Mouse (Mus musculus) neural tube, embryonic 13.5 days (tissue): ENCODE results near the gene Inmt. TPM values are rescaled to one million over a fixed set of nuclear protein-coding genes. Genes with fewer than 3 reads are reported as not detected.
A peak's percentile ranks its signal among the peaks of the same experiment; 100 is the strongest.
"Not testable (repeated sequence)": the region's sequence is repeated elsewhere in the genome, so short reads cannot be mapped to it uniquely, and the experiment has no call there.

Experiments
- ATAC-seq: fragments of 200-750 bp; cut with Nextera tagmentation; 2 replicates; pipeline ENCODE4 v1.8.0; 2017; ENCODE audit warnings: low read depth, mild to moderate bottlenecking, moderate TSS enrichment, moderate library complexity
- H3K27ac ChIP-seq: fragments of 300-500 bp; sonication (generic); replicated peaks from 2 replicates; pipeline ENCODE4 v1.5.1; 2015; ENCODE audit warnings: moderate library complexity, mild to moderate bottlenecking, inconsistent platforms
- H3K27me3 ChIP-seq: fragments of 300-500 bp; sonication (generic); 2 replicates; pipeline ENCODE4 v1.6.1; 2015; ENCODE audit warnings: mild to moderate bottlenecking, inconsistent platforms
- H3K36me3 ChIP-seq: fragments of 300-500 bp; sonication (generic); 2 replicates; pipeline ENCODE4 v1.6.1; 2015; ENCODE audit warnings: mild to moderate bottlenecking, inconsistent platforms
- H3K4me1 ChIP-seq: fragments of 300-500 bp; sonication (generic); replicated peaks from 2 replicates; pipeline ENCODE4 v1.6.1; 2015; ENCODE audit warnings: inconsistent platforms
- H3K4me2 ChIP-seq: fragments of 300-500 bp; sonication (generic); 2 replicates; pipeline ENCODE4 v1.6.1; 2015; ENCODE audit warnings: inconsistent platforms, mild to moderate bottlenecking, moderate library complexity
- H3K4me3 ChIP-seq: fragments of 300-500 bp; sonication (generic); 2 replicates; pipeline ENCODE4 v1.5.1; 2015; ENCODE audit warnings: mild to moderate bottlenecking, inconsistent platforms
- H3K9ac ChIP-seq: fragments of 300-500 bp; sonication (generic); 2 replicates; pipeline ENCODE4 v1.6.1; 2015; ENCODE audit warnings: moderate library complexity, mild to moderate bottlenecking, inconsistent platforms
- H3K9me3 ChIP-seq: fragments of 300-500 bp; sonication (generic); 2 replicates; pipeline ENCODE4 v1.6.1; 2016; ENCODE audit warnings: inconsistent platforms
- WGBS: fragments of 180-500 bp; shearing (Covaris S2); methylation state at CpG from one replicate; pipeline ENCODE4 v1.1.7; 2015; 5-methylcytosine and 5-hydroxymethylcytosine counted together
- polyA plus RNA-seq: library from polyadenylated mRNA; unstranded; fragments of >200 nt; fragmentation: Nextera tagmentation; extraction: Ambion mirVana; gene quantifications from 2 replicates; pipeline ENCODE4 v1.2.1, GENCODE M21; 2015

The Inmt gene
- polyA plus RNA-seq, 1 experiment from 2014 or later, result not detected

DNA sequence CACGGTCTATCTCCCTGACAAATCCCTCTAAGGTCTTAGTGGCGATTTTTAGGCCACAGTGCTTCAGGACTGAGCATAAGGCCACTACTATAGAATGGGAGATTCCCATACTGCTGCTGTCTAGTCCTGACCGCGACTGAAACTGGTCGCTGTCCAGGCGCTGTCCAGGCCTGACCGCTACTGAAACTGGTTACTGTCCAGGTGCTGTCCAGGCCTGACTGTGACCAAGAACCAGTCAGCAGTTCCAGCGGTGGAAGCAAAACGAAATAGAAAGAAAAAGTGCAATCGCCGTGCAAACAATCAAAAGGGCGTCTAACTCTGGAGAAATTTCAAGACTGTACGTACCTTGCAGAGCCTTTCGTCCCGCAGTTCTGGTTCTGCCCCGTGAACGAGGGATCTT, 13.0 kb upstream of the Inmt start:
- not testable (repeated sequence) for H3K27me3 ChIP-seq, H3K4me2 ChIP-seq, H3K27ac ChIP-seq, ATAC-seq, H3K4me1 ChIP-seq, H3K9ac ChIP-seq, H3K4me3 ChIP-seq, H3K9me3 ChIP-seq, H3K36me3 ChIP-seq
- WGBS, result 94% methylated on average over 17 of the region's 17 CpGs

DNA sequence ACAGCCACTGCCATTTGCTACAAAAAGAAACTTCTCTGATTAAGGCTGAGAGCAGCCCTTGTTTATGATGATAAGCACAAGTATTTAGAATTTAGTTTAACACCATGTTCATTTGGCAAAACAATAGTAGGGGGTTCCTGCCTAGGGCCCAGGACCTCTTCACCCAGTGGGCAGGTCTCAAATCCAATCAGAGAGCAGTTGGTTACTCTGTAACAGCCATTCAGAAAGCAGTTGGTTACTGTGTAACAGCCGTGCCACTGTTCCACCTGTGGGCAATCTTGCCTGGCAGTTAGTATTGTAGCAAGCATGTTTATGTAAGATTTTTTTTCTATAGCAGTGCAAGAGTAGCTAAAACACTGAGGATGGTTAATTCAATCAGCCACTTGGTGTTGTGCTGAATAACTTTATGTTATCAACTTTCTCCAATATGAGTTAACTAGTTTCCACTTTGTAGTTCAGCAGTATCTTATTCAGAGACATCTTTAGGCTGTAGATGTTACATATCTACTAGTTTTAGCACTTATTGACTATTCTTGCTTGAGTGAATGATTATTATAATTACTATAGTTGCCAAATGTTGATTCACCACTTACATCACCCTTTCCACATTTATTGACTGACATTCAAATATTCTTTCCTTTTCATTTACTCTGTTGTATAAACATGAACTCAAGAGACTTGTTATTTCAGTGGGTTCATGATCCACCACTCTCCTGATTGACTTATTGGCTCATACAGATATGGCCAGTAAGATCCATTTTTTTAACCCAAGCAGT, 8.0 kb upstream of the Inmt start:
- no peak for ATAC-seq
- 87% methylated on average over 1 of the region's 1 CpGs for WGBS
- H3K36me3 ChIP-seq, result no peaks in the 10 kb centered on the region

DNA sequence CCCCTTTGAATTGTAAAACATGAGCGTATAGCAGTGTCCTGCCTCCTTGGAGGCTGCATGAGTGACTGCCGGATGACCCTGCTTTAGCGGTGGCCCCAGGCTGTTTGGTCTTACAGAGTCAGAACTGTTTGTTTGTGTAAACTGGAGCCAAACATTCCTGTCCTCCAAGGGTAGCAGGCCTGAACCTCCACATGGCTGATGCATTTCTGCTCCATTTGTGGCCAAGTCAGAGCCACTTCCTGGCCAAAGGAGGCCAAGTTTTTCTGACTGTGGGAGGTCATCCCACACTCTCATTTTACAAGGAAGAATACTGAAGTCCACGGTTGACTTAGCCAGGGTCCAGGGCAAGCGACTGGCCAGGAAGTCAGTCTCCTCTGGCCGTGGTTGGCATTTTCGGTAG, 4.7 kb upstream of the Inmt start:
- Histone ChIP-seq H3K36me3 (no peaks in the 10 kb centered on the region), H3K9me3 (no peaks in the 10 kb centered on the region), H3K4me1 (no peaks in the 10 kb centered on the region), H3K4me2 (no peak overlapping the region), H3K27me3 (peaks cover 22% of the 10 kb centered on the region), H3K27ac (no peak overlapping the region), H3K4me3 (no peak overlapping the region), H3K9ac (no peak overlapping the region)
- WGBS, result 82% methylated on average over 7 of the region's 7 CpGs
- no peak for ATAC-seq

More for the DNA sequence above, 8.0 kb upstream of the Inmt start:
- H3K27ac ChIP-seq, result no peak overlapping the region
- no peak overlapping the region for H3K4me3 ChIP-seq
- H3K4me2 ChIP-seq, result no peak overlapping the region
- H3K27me3 ChIP-seq, result no peaks in the 10 kb centered on the region
- H3K9ac ChIP-seq, result no peak overlapping the region
- H3K4me1 ChIP-seq, result no peaks in the 10 kb centered on the region
- H3K9me3 ChIP-seq, result no peaks in the 10 kb centered on the region

DNA sequence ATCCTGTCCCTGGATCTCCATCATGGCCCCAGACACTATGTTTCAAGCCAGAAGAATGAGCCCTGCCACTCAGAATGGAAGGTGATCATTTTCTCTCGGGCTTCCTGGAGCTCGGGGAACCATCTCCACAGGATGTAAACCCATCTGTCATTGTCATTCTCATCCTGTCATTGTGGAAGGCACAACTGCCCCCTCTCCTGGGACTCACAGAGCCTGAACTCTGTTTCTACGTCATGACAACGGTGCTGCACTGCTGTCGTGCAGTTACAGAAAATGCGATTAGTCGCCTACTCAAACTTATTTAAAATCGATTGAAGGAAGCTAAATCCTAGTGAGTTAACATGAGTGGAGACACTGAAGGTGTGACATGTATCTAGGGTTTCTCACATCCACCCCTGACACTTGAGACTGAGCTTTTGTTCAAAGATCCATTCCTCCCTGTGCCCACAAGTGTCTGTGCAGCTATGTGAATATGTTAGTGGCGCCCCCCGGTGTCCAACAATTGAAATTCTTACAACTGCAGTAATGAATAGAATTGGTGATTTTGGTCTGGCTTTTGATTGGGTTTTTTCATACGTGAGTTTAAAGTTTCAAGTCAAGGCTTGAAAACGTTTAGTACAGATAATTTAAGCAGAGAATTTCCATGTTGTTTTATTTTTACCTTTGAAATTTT, 2.4 kb upstream of the Inmt start:
- H3K9me3 ChIP-seq, result no peaks in the 10 kb centered on the region
- H3K36me3 ChIP-seq, result no peaks in the 10 kb centered on the region
- H3K4me3 ChIP-seq, result no peak overlapping the region
- no peak overlapping the region for H3K9ac ChIP-seq
- no peak overlapping the region for H3K4me2 ChIP-seq
- 37% methylated on average over 12 of the region's 12 CpGs for WGBS
- H3K4me1 ChIP-seq, result no peaks in the 10 kb centered on the region
- no peak for ATAC-seq
- H3K27me3 ChIP-seq, result peaks cover 44% of the 10 kb centered on the region
- H3K27ac ChIP-seq, result no peak overlapping the region

DNA sequence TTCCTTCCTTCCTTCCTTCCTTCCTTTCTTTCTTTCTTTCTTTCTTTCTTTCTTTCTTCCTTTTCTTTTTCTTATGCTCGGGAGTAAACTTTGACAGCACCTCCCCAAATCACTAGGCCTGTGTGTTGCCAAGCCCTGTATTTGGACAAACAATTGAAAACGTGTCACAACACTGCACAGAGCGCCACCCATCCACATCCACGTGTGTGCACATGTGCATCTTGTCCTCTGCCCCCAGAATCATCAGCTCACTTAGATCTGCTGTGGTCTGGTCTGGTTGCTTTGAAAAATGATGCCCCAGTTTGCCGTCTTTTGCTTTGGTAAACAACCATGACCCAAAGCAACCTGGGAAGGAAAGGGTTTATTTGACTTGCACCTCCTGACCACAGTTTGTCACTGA, 1.0 kb upstream of the Inmt start:
- Histone ChIP-seq H3K4me2 (no peak overlapping the region), H3K36me3 (no peaks in the 10 kb centered on the region), H3K27ac (no peak overlapping the region), H3K4me3 (no peak overlapping the region), H3K9ac (no peak overlapping the region), H3K9me3 (no peaks in the 10 kb centered on the region), H3K27me3 (peaks cover 55% of the 10 kb centered on the region), H3K4me1 (no peaks in the 10 kb centered on the region)
- 64% methylated on average over 5 of the region's 5 CpGs for WGBS
- no peak for ATAC-seq

DNA sequence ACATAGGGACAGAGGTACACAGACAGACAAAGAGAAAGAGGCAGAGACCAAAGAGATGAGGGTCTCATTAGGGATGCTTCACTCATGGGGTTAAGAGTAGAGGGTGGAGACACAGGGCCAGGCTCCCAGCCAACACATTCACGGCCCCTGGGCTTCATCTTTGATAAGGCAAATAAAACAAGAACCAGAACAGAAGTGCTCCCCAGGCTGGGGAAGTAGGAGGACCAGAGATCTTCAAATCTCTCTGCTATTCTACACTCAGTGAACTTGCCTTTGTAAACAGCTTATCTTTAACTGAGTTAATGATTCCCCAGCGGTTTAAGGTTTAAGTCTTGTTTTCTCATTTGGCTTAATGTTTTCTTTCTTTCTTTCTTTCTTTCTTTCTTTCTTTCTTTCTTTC, 613 bp upstream of the Inmt start:
- Histone ChIP-seq H3K4me2 (no peak overlapping the region), H3K27me3 (peaks cover 60% of the 10 kb centered on the region), H3K9me3 (no peaks in the 10 kb centered on the region), H3K4me1 (no peaks in the 10 kb centered on the region), H3K27ac (no peak overlapping the region), H3K9ac (no peak overlapping the region), H3K4me3 (no peak overlapping the region), H3K36me3 (no peaks in the 10 kb centered on the region)
- 53% methylated on average over 2 of the region's 2 CpGs for WGBS
- no peak for ATAC-seq

DNA sequence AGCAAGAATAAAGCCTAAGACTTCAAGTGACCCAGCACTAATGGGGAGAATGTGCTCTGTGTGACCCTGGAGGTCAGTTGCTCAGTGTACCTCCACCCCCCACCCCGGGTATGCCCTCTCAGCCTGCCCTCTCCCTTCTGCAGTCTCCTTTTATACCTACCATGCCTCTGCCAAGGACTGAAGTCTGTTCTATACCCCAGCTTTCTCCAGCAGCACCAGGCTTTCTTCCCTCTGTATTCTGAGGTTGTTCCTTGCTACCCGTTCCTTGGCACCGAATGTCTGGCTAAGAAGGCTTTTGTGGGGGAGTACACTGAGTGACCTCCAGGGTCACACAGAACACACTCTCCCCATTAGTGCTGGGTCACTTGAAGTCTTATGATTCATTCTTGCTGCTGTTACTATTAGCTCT, 898 bp downstream of the Inmt start:
- Histone ChIP-seq H3K27me3 (peaks cover 75% of the 10 kb centered on the region), H3K9ac (no peak overlapping the region), H3K9me3 (no peaks in the 10 kb centered on the region), H3K4me3 (no peak overlapping the region), H3K4me1 (no peaks in the 10 kb centered on the region), H3K27ac (no peak overlapping the region), H3K4me2 (no peak overlapping the region), H3K36me3 (no peaks in the 10 kb centered on the region)
- no peak for ATAC-seq
- WGBS, result 7% methylated on average over 3 of the region's 3 CpGs

DNA sequence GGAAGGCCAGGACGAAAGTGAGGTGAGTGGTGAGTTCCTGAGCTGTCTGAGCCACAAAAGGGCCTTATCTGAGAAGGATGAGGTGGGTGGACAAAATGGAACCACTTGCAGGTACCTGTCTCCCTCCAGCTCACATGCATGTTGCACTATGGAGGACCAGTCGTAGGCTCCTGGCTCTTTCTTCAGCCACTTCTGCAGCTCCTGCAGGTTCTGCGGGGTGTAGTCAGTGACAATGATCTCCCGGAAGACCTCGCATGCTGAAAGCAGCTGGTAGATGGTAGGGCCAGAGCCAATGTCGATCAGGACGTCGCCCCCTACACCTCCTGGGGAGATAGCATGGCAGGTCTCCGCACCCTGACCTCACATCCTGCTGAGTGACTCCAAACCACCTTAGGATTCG, 1.7 kb downstream of the Inmt start:
- H3K9me3 ChIP-seq, result no peaks in the 10 kb centered on the region
- H3K36me3 ChIP-seq, result no peaks in the 10 kb centered on the region
- no peaks in the 10 kb centered on the region for H3K4me1 ChIP-seq
- H3K4me3 ChIP-seq, result no peak overlapping the region
- no peak overlapping the region for H3K9ac ChIP-seq
- H3K27me3 ChIP-seq, result peaks cover 82% of the 10 kb centered on the region
- WGBS, result 57% methylated on average over 10 of the region's 10 CpGs
- no peak for ATAC-seq
- H3K27ac ChIP-seq, result no peak overlapping the region
- no peak overlapping the region for H3K4me2 ChIP-seq

DNA sequence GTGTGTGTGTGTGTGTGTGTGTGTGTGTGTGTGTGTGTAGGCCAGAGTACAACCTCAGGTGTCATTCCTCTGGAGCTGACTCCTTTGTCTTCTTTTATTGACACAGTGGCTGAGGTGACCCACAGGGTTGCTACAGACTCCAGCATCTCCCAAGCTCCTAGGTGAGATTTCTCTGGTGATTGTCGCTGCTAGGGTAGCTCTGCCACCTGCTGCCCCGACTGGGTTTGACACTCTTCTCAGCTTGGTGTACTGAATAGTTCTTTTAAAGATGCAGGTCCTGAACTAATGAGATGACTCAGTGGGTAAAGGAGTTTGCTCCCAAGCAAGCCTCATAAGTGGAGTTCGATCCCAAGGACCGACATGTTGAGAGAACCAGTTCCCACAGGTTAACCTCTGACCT, 3.2 kb downstream of the Inmt start:
- no peak overlapping the region for H3K4me2 ChIP-seq
- no peaks in the 10 kb centered on the region for H3K36me3 ChIP-seq
- ATAC-seq, result no peak
- H3K27me3 ChIP-seq, result peaks cover 90% of the 10 kb centered on the region
- H3K9ac ChIP-seq, result no peak overlapping the region
- WGBS, result 66% methylated on average over 4 of the region's 4 CpGs
- H3K4me1 ChIP-seq, result no peaks in the 10 kb centered on the region
- H3K27ac ChIP-seq, result no peak overlapping the region
- H3K4me3 ChIP-seq, result no peak overlapping the region
- no peaks in the 10 kb centered on the region for H3K9me3 ChIP-seq

DNA sequence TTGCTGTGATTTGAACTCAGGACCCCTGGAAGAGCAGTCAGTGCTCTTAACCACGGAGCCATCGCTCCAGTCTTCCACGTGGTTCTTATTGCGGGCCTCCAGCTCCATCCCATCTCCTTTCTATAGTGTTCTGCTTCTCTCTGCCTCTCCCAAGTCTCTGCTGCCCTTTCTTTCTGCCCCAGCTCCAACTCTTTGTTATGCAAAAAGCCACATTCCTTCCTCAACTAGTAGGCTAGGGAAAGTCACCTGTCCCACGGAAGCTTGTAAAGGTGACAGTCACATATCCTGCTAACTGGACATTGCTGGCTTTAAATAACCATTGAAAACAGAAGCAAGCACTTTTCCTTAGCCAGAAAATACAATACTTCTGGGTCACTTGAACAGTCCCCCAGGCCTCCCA, 5.0 kb downstream of the Inmt start:
- 65% methylated on average over 5 of the region's 5 CpGs for WGBS
- H3K9me3 ChIP-seq, result no peaks in the 10 kb centered on the region

DNA sequence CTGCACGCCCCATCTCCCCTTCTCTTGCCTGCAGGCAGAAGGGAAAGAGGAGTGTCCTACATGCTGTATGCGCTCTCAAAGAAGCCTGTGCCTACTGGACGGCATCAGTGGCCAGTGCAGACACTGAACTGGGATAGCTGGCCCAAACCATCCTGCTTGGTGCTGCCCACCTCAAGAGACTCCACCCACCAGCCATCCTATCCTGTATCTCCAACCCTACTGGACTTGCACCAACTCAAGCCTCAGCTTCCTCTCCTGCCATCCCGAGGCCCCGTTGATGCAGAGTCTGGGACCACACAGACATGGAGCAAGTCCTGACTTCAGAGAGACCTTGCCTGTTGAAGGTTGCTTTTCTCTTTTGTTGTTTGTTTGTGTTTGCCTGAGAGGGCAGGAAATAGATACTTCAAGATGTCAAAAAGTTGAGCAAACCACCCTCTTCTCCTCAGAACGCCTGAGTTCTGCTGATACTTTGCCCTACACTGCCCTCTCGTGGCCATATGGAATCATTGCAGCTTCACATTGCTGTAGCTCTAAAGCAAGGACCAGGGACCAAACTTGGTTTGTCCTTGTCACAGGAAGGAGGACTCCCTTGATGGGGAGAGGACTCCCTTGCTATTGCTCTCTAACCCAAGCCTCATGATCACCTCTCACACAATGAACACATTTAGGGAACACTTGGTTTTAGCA, 7.9 kb downstream of the Inmt start:
- Histone ChIP-seq H3K36me3 (no peaks in the 10 kb centered on the region), H3K4me3 (no peak overlapping the region), H3K4me1 (no peaks in the 10 kb centered on the region), H3K27me3 (peaks cover 96% of the 10 kb centered on the region), H3K9me3 (no peaks in the 10 kb centered on the region), H3K9ac (no peak overlapping the region), H3K4me2 (no peak overlapping the region), H3K27ac (no peak overlapping the region)
- whole genome bisulfite sequencing, result 57% methylated on average over 7 of the region's 7 CpGs
- ATAC-seq, result 0 out of 2 replicates have a peak, but pooled peaks have one; percentile 36

More for the DNA sequence above, 5.0 kb downstream of the Inmt start:
- no peak overlapping the region for H3K9ac ChIP-seq
- peaks cover 95% of the 10 kb centered on the region for H3K27me3 ChIP-seq
- H3K4me2 ChIP-seq, result no peak overlapping the region
- H3K4me1 ChIP-seq, result no peaks in the 10 kb centered on the region
- no peak for ATAC-seq
- no peak overlapping the region for H3K4me3 ChIP-seq
- H3K36me3 ChIP-seq, result no peaks in the 10 kb centered on the region
- H3K27ac ChIP-seq, result no peak overlapping the region

DNA sequence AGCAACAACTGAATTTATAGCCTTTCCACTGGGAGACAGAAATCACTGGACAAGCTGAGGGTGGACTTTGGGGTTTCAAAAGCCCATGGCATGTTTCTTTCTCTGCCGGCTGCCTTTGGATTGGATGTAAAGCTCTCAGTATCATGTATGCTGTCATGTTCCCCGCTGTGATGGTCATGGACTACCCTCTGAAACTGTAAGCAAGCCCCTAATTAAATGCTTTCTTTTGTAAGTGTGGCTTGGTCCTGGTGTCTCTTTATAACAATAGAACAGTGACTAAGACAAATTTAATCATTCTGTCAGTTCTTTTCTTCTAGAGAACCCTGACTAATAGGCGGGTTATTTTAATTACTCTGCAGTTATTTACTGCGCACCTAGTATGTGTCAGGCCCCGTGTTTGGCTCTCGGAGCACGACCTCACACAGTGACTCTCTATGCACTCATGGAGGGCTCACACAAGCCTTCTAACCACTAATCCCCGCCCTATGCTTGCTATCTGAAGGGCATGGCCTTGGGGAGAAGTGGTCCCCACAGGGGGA, 11.7 kb downstream of the Inmt start:
- Histone ChIP-seq H3K4me2 (no peak overlapping the region), H3K27me3 (peaks cover 97% of the 10 kb centered on the region), H3K4me3 (no peak overlapping the region), H3K36me3 (no peaks in the 10 kb centered on the region), H3K9me3 (no peaks in the 10 kb centered on the region), H3K9ac (no peak overlapping the region), H3K27ac (no peak overlapping the region), H3K4me1 (no peaks in the 10 kb centered on the region)
- 34% methylated on average over 8 of the region's 8 CpGs for WGBS
- ATAC-seq, result no peak
